Mouse (Mus musculus) gastrocnemius, postnatal 36 days (tissue): ENCODE results near the gene Sult2a2. TPM values are rescaled to one million over a fixed set of nuclear protein-coding genes. Genes with fewer than 3 reads are reported as not detected.
"Not testable (repeated sequence)": the region's sequence is repeated elsewhere in the genome, so short reads cannot be mapped to it uniquely, and the experiment has no call there.

Experiments used
- DNase-seq, 2 experiments: peaks; one replicate each; pipeline ENCODE4 v3.0.0; 2022
- intact Hi-C: fragments of 180-260 bp; cut with DNase I; formaldehyde crosslinking; loops from one replicate; pipeline ENCODE4 v1.15.1; 2025
- long read RNA-seq, 2 experiments: library from polyadenylated mRNA; stranded (forward); transcript quantifications; one replicate each; pipeline ENCODE4 v2.0.0; 2021
- total RNA-seq, 2 experiments: library from RNA; stranded (reverse); gene quantifications; 2 replicates each; pipeline ENCODE4 v1.2.3; 2021

Gene Sult2a2
- total RNA-seq, result not detected
- long read RNA-seq, experiment 1, result 0 reads
- long read RNA-seq, experiment 2, result 0 reads

DNA sequence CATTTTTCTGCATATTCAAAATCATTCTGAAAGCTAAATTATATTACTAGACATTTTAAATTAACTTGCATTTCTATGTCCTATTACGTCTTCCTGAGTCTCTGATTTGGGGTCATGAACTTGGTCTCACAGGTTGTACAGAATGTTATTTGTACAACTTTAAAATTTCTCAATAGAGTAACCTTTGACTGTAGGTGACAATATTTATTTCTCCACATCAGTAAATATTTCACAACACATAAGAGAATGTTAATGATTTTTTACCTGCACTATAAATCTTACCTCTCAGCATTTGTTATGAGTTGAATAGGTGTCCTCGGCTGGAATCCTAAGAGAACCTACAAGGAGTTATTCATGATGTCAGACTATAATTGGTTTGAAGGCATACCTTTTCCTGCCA lies at the start of gene Sult2a2:
Gene Sult2a2, plus strand, starts transcription at position 301 of the 400 bp plus-strand sequence.
- intact Hi-C loops, DNase-seq: not testable (repeated sequence)

GRCm38 (mm10) chr7:13813913-13814312 lies 80.6 kb downstream of the Sult2a2 start:
- intact Hi-C loops, result no loop called here
- no peak for DNase-seq

Other genes with a start within 250 kb of the Sult2a2 start
- gene Bsph2, start 162.4 kb upstream of the Sult2a2 start, total RNA-seq, result not detected
- not detected for gene Sult2a5, start 109.5 kb upstream of the Sult2a2 start, total RNA-seq
- not detected for gene Sult2a1, start 103.9 kb downstream of the Sult2a2 start, total RNA-seq